Mouse (Mus musculus) midbrain, embryonic 12.5 days (tissue): ENCODE results near the gene AW549877. TPM values are rescaled to one million over a fixed set of nuclear protein-coding genes. Genes with fewer than 3 reads are reported as not detected.
A peak's percentile ranks its signal among the peaks of the same experiment; 100 is the strongest.

Source experiments
- ATAC-seq: fragments of 200-750 bp; cut with Nextera tagmentation; 2 replicates; pipeline ENCODE4 v1.8.0; 2017; ENCODE audit warnings: low read depth, moderate TSS enrichment, moderate library complexity; ENCODE audit not compliant: low FRiP score
- H3K27ac ChIP-seq: fragments of 300-500 bp; sonication (generic); replicated peaks from 2 replicates; pipeline ENCODE4 v1.5.1; 2016; ENCODE audit warnings: mild to moderate bottlenecking
- H3K27me3 ChIP-seq: fragments of 300-500 bp; sonication (generic); 2 replicates; pipeline ENCODE4 v1.6.1; 2016; ENCODE audit warnings: mild to moderate bottlenecking
- H3K36me3 ChIP-seq: fragments of 300-500 bp; sonication (generic); 2 replicates; pipeline ENCODE4 v1.6.1; 2016
- H3K4me1 ChIP-seq: fragments of 300-500 bp; sonication (generic); 2 replicates; pipeline ENCODE4 v1.6.1; 2016
- H3K4me2 ChIP-seq: fragments of 300-500 bp; sonication (generic); replicated peaks from 2 replicates; pipeline ENCODE4 v1.6.1; 2016; ENCODE audit warnings: mild to moderate bottlenecking, moderate library complexity
- H3K4me3 ChIP-seq: fragments of 300-500 bp; sonication (generic); 2 replicates; pipeline ENCODE4 v1.5.1; 2016; ENCODE audit warnings: mild to moderate bottlenecking
- H3K9ac ChIP-seq: fragments of 300-500 bp; sonication (generic); replicated peaks from 2 replicates; pipeline ENCODE4 v1.6.1; 2016; ENCODE audit warnings: mild to moderate bottlenecking, moderate library complexity
- H3K9me3 ChIP-seq: fragments of 300-500 bp; sonication (generic); 2 replicates; pipeline ENCODE4 v1.6.1; 2016; ENCODE audit warnings: mild to moderate bottlenecking
- WGBS: fragments of 180-500 bp; shearing (Covaris S2); methylation state at CpG from one replicate; pipeline ENCODE4 v1.1.7; 2016; 5-methylcytosine and 5-hydroxymethylcytosine counted together
- polyA plus RNA-seq: library from polyadenylated mRNA; unstranded; fragments of >200 nt; fragmentation: Nextera tagmentation; extraction: Ambion mirVana; gene quantifications from 2 replicates; pipeline ENCODE4 v1.2.1, GENCODE M21; 2016

AW549877 gene
- polyA plus RNA-seq, 1 experiment from 2014 or later: 60.1 TPM

DNA sequence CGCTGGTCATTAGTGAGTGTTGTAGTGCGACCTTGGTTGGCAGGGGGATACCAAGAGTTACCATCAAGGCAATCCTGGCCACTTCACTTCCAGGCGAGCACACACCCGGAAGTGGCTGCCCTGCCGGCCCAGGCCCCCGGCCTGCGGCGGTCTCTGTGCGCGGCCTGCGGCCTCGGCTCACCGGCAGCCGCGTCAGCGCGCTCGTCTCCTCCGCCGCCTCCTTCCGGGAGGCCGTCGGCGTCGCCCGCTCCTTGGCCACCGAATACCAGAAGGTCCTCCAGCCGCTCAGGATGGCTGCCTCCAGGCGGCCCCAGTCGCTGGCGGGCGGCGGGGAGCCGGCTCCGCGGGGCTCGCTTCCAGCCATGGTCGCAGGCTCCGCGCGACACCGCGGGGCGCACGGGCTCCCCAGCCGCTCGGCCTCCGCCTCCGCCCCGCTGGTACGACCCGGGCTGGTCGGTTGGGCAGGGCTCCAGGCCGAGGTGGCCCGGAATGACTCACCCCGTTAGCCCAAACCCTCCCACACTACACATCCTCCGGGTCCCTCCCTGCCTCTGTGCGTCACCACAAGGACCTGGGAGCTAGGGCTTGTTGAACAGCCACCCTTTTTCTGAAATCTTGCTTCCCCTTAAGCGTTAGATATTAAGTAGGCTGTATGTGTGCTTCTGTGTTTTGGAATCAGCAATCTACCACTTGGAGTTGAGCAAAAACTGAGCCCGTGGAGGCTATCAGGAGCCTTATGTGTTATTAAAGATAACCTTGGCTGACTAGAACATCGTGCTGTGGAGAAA lies 16.3 kb downstream of the AW549877 start, which contains the start of gene Fbxo4:
Gene Fbxo4 (minus strand): TSS at position 513 of the 788 bp plus-strand sequence.
- WGBS: 2% methylated on average over 61 of the region's 61 CpGs
- ATAC-seq: peak; percentile 96
- Histone ChIP-seq H3K9me3 (no peaks in the 10 kb centered on the region), H3K4me3 (peak within 1 kb of the TSS; percentile 71), H3K27me3 (no peaks in the 10 kb centered on the region), H3K4me1 (no peaks in the 10 kb centered on the region), H3K9ac (peak within 1 kb of the TSS; percentile 90), H3K36me3 (peaks cover 7% of the 10 kb centered on the region; the same call in 1 of the 2 replicates), H3K27ac (peak within 1 kb of the TSS; percentile 96), H3K4me2 (peak within 1 kb of the TSS; percentile 67)

DNA sequence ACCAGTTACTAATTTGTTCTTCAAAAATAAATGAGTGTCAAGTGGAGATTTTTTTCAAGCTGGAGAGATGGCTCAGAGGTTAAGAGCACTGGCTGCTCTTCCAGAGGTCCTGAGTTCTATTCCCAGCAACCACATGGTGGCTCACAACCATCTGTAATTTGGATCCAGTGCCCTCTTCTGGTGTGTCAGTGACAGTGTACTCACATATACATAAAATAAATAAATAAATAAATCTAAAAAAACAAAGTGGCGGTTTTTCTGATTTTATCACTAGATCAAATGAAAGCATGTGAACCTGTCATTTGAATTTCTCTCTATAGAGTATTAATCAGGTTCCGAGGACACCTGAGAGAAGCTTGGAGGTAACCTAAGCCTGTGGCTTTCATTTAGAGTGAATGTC lies 17.3 kb downstream of the AW549877 start:
- 84% methylated on average over 2 of the region's 2 CpGs for WGBS
- ATAC-seq: no peak; the same call in 1 of the 2 replicates

DNA sequence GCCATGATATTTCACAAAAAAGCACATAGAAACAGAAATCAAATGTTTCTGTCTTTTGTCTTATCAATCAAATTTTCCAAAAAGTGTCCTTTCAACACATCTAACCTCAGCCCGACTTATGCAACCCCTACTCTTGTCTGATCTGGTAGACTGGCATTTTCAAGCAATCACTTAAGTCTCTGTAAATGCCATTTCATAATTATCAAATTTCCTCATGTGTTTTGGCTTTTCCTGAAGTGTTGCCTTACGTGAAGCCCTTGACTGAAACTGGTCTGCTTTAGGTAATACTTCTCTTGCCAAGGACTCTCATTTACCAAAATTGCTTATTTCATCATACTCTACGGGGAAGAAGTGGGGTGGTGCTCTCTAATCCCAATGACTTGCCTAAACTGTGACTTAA lies 22.2 kb downstream of the AW549877 start:
- Histone ChIP-seq H3K4me1 (no peaks in the 10 kb centered on the region), H3K4me3 (no peak overlapping the region), H3K36me3 (no peaks in the 10 kb centered on the region), H3K27me3 (no peaks in the 10 kb centered on the region), H3K4me2 (no peak overlapping the region), H3K27ac (no peak overlapping the region), H3K9me3 (no peaks in the 10 kb centered on the region), H3K9ac (no peak overlapping the region)
- no peak for ATAC-seq
- 90% methylated on average over 3 of the region's 3 CpGs for WGBS

More for the DNA sequence above, 17.3 kb downstream of the AW549877 start:
- Histone ChIP-seq H3K27me3 (no peaks in the 10 kb centered on the region), H3K9me3 (no peaks in the 10 kb centered on the region), H3K27ac (no peak overlapping the region), H3K4me1 (no peaks in the 10 kb centered on the region), H3K9ac (no peak overlapping the region), H3K4me2 (no peak overlapping the region), H3K36me3 (no peaks in the 10 kb centered on the region), H3K4me3 (no peak overlapping the region)

DNA sequence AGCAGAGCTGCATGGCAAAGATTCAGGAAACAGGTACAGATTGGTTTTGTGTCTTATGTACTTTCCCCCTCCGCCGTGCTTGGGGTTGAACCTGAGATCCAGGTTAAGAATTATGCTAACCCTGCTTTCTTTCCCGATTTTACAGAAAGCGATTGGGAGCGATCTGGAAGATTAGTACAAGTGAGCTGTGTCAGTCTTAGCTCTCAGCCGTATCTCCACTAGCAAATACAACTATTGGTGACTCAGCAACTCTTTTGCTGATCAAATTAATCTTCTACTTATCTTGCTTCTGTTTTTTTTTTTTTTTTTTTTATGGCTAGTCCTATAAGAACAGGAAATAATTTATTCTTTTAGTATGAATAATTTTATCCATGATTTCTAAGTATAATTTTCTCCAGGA lies 25.4 kb downstream of the AW549877 start:
- H3K9me3 ChIP-seq: no peaks in the 10 kb centered on the region
- H3K36me3 ChIP-seq: no peaks in the 10 kb centered on the region
- ATAC-seq: no peak
- no peaks in the 10 kb centered on the region for H3K27me3 ChIP-seq
- no peaks in the 10 kb centered on the region for H3K4me1 ChIP-seq
- H3K9ac ChIP-seq: no peak overlapping the region
- H3K4me2 ChIP-seq: no peak overlapping the region
- WGBS: 95% methylated on average over 6 of the region's 6 CpGs
- H3K27ac ChIP-seq: no peak overlapping the region
- no peak overlapping the region for H3K4me3 ChIP-seq

DNA sequence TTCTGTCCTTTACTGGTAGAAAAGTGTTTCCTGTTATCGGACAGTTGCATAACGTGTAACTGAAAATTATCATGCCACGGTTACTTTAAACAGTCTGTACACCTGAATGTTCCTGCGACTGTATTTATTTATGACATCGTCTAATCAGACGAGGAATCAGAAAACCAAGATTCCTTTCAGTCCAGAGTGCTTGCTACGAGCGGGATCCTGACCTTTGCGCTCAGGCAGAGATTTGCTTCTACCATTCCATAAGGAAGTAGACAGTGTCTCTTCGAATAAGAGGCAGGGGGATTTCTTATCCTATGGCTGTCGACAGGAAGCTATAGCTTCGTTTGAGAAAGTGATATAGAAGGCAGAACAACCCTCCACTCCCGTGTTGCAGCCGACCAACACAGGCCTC lies 25.8 kb downstream of the AW549877 start:
- no peak overlapping the region for H3K4me3 ChIP-seq
- no peaks in the 10 kb centered on the region for H3K4me1 ChIP-seq
- H3K27me3 ChIP-seq: no peaks in the 10 kb centered on the region
- H3K9me3 ChIP-seq: no peaks in the 10 kb centered on the region
- H3K4me2 ChIP-seq: no peak overlapping the region
- no peak for ATAC-seq
- WGBS: 94% methylated on average over 14 of the region's 14 CpGs
- H3K36me3 ChIP-seq: no peaks in the 10 kb centered on the region
- no peak overlapping the region for H3K27ac ChIP-seq
- no peak overlapping the region for H3K9ac ChIP-seq

DNA sequence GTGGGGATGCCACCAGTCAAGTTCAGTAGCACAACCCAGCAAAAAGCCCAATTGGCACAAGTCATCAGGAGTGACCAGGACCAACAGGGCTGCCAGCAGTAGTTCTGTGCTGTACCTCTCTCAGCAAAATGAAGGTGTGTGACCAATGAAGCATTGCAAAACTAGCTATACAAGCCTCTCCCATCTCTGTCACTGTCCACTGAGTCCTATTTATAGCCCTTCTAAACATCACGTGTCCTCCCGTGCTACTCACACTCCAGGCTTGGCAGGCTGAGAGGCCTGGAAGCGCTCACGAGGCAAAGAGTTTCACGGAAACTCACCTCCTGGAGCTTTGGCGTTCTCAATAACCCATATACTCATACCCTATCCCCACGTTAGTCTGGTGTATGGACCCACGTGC lies 33.3 kb downstream of the AW549877 start:
- Histone ChIP-seq H3K4me3 (no peak overlapping the region), H3K9me3 (no peaks in the 10 kb centered on the region), H3K36me3 (no peaks in the 10 kb centered on the region), H3K27ac (no peak overlapping the region), H3K4me1 (no peaks in the 10 kb centered on the region), H3K27me3 (no peaks in the 10 kb centered on the region), H3K4me2 (no peak overlapping the region), H3K9ac (no peak overlapping the region)
- 85% methylated on average over 8 of the region's 8 CpGs for WGBS
- no peak for ATAC-seq

DNA sequence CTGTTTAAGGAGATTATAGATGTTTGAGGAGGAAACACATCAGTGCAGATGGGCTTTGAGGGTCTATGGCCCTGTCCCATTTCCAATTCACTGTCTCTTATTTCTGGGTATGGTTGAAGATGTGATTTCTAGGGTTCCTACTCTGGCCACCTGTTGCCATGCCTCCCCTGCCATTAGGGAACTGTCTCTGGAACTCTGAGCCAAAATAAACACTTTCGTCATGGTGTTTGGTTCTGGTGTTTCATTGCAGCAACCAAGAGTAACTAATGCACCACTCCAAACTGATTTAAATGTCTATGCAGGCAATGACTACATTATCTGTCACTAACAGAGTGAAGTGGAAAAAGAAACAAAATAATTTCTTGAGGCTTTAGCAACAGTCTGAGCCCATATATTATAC lies 35.5 kb downstream of the AW549877 start:
- Histone ChIP-seq H3K4me1 (no peaks in the 10 kb centered on the region), H3K27ac (no peak overlapping the region), H3K27me3 (no peaks in the 10 kb centered on the region), H3K4me2 (no peak overlapping the region), H3K9ac (no peak overlapping the region), H3K9me3 (no peaks in the 10 kb centered on the region), H3K36me3 (no peaks in the 10 kb centered on the region), H3K4me3 (no peak overlapping the region)
- 39% methylated on average over 1 of the region's 1 CpGs for WGBS
- no peak for ATAC-seq

DNA sequence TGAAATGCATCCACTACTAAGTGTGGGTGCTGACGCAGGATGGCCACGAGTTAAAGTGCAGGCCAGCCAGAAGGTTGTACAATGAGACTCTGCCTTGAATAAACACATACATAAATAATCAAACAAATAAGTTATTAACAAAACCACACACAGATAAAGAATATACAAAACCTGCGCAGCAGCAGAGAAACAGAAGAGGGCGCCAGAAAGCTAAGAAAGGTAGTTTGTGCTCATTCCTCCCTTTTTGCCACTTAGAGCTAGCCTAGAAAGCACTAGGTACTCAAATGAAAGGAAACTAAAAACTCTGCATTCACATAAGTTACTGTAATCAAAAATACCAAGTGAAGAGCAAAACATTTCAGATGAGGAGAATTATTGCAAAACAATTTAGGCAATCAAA lies 37.6 kb downstream of the AW549877 start:
- Histone ChIP-seq H3K9me3 (0 out of 2 replicates have a peak, but pooled peaks cover 5% of the 10 kb centered on the region), H3K9ac (no peak overlapping the region), H3K27ac (no peak overlapping the region), H3K4me2 (no peak overlapping the region), H3K4me1 (no peaks in the 10 kb centered on the region), H3K27me3 (no peaks in the 10 kb centered on the region), H3K4me3 (no peak overlapping the region), H3K36me3 (no peaks in the 10 kb centered on the region)
- 30% methylated on average over 4 of the region's 4 CpGs for whole genome bisulfite sequencing
- peak; percentile 34; the same call in 1 of the 2 replicates for ATAC-seq

DNA sequence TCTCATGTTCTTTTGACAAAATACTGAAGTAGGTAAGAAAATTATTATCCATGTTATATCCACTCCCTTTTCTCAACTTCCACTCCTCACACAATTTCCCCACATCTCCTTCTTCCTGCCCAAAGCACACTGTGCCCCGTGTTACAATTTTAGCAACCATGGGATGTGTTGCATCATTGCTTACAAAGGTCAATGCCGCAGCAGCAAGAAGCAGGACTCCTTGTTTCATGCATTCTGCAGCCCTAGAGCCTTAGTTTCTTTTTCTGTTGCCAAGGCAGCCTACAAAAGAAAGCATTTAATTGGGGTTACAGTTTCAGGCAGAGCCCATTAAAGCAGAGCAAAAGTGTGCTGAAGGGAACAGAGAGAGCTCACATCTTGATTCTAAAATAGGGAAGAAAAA lies 40.6 kb downstream of the AW549877 start:
- Histone ChIP-seq H3K9ac (no peak overlapping the region), H3K27me3 (no peaks in the 10 kb centered on the region), H3K4me1 (no peaks in the 10 kb centered on the region), H3K4me2 (no peak overlapping the region), H3K36me3 (no peaks in the 10 kb centered on the region), H3K4me3 (no peak overlapping the region), H3K9me3 (0 out of 2 replicates have a peak, but pooled peaks cover 5% of the 10 kb centered on the region), H3K27ac (no peak overlapping the region)
- ATAC-seq: no peak
- 91% methylated on average over 2 of the region's 2 CpGs for WGBS

DNA sequence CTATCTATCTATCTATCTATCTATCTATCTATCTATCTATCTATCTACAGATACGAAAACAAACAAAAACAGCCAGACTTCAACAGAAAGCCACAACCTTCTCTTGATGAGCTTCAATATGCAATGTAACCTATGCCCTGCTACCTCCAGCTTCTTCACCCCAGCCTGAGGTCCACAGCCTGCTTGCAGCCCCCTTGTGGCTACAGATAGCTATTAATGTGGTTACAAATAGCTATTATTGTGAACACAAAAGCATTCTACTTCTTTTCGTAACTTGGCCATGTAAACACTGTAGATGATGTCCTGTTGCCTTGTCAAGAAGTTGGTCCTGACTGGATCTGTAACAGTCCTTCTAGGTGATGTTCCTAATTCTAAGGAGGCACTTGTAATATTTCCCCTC lies 57.4 kb downstream of the AW549877 start:
- Histone ChIP-seq H3K27ac (no peak overlapping the region), H3K27me3 (no peaks in the 10 kb centered on the region), H3K9ac (no peak overlapping the region), H3K4me3 (no peak overlapping the region), H3K36me3 (no peaks in the 10 kb centered on the region), H3K4me2 (no peak overlapping the region), H3K4me1 (no peaks in the 10 kb centered on the region), H3K9me3 (no peaks in the 10 kb centered on the region)
- WGBS: 92% methylated on average over 2 of the region's 2 CpGs
- no peak for ATAC-seq

DNA sequence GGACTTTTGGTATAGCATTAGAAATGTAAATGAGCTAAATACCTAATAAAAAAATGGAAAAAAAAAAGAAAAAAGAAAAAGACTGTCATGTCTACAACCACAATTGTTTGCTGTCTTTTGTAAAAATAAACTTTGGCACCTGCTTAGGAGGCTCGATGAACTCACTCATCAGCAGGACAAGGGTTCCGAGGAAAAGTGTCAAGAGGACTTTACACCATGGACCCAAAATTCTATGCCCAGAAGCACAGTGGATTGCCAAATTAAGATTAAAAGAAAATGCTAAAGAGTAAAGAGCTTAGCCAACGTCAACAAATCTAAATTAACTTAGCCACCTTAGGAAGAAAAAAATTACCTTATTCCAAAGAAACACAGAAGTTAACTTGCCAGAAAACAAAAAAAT lies 59.5 kb downstream of the AW549877 start:
- 93% methylated on average over 3 of the region's 3 CpGs for whole genome bisulfite sequencing
- no peaks in the 10 kb centered on the region for H3K27me3 ChIP-seq
- ATAC-seq: no peak
- H3K9ac ChIP-seq: no peak overlapping the region
- no peaks in the 10 kb centered on the region for H3K9me3 ChIP-seq
- no peak overlapping the region for H3K4me3 ChIP-seq
- H3K4me1 ChIP-seq: no peaks in the 10 kb centered on the region
- no peak overlapping the region for H3K4me2 ChIP-seq
- H3K36me3 ChIP-seq: no peaks in the 10 kb centered on the region
- no peak overlapping the region for H3K27ac ChIP-seq

DNA sequence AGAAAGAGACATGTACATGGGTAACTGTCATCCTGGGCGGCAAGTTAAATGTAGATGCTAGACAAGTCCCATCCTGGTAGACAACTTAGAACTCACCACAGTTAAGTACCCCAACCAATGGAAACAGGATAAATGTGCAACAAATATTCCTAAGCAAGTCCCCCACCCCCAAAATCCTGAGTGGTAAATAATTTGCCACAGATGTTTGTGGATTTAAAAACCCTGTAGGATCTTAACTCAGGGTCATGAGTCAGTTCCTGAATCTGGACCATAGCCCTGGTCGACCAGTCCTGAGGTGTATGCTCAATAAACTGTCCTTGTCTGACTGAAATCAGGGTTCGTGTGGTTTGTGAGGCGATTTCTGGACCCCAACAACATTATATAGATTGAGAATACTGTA lies 62.1 kb downstream of the AW549877 start:
- H3K27ac ChIP-seq: no peak overlapping the region
- H3K4me3 ChIP-seq: no peak overlapping the region
- no peak overlapping the region for H3K9ac ChIP-seq
- no peaks in the 10 kb centered on the region for H3K36me3 ChIP-seq
- H3K9me3 ChIP-seq: no peaks in the 10 kb centered on the region
- H3K27me3 ChIP-seq: no peaks in the 10 kb centered on the region
- no peak overlapping the region for H3K4me2 ChIP-seq
- H3K4me1 ChIP-seq: no peaks in the 10 kb centered on the region
- WGBS: 87% methylated on average over 4 of the region's 4 CpGs
- no peak for ATAC-seq
